Mouse (Mus musculus) forebrain, embryonic 14.5 days (tissue): ENCODE results near the gene Lrrc4. TPM values are rescaled to one million over a fixed set of nuclear protein-coding genes. Genes with fewer than 3 reads are reported as not detected.

Source experiments
- ATAC-seq: fragments of 200-750 bp; cut with Nextera tagmentation; 2 replicates; pipeline ENCODE4 v1.8.0; 2017; ENCODE audit warnings: mild to moderate bottlenecking, moderate library complexity
- DNase-seq: peaks from one replicate; pipeline ENCODE4 v3.0.0-alpha.2; 2015; ENCODE audit warnings: low spot score
- H3K27ac ChIP-seq: fragments of 300-500 bp; sonication (generic); 2 replicates; pipeline ENCODE4 v1.5.1; 2014; ENCODE audit warnings: low read depth, mild to moderate bottlenecking, control low read depth, low read length, moderate library complexity
- H3K27me3 ChIP-seq: fragments of 300-500 bp; sonication (generic); replicated peaks from 2 replicates; pipeline ENCODE4 v1.6.1; 2014; ENCODE audit warnings: low read length, control low read depth, mixed read lengths; ENCODE audit not compliant: control insufficient read depth, insufficient read depth
- H3K36me3 ChIP-seq: fragments of 300-500 bp; sonication (generic); 2 replicates; pipeline ENCODE4 v1.6.1; 2014; ENCODE audit warnings: low read length, control low read depth; ENCODE audit not compliant: control insufficient read depth, insufficient read depth
- H3K4me1 ChIP-seq: fragments of 300-500 bp; sonication (generic); 2 replicates; pipeline ENCODE4 v1.6.1; 2014; ENCODE audit warnings: antibody characterized with exemption, low read length, control low read depth; ENCODE audit not compliant: control insufficient read depth, insufficient read depth
- H3K4me2 ChIP-seq: fragments of 300-500 bp; sonication (generic); 2 replicates; pipeline ENCODE4 v1.6.1; 2014; ENCODE audit warnings: mild to moderate bottlenecking, control low read depth, low read length
- H3K4me3 ChIP-seq: fragments of 300-500 bp; sonication (generic); 2 replicates; pipeline ENCODE4 v1.5.1; 2014; ENCODE audit warnings: low read depth, low read length, control low read depth
- H3K9ac ChIP-seq: fragments of 300-500 bp; sonication (generic); 2 replicates; pipeline ENCODE4 v1.6.1; 2014; ENCODE audit warnings: mild to moderate bottlenecking, low read length, control low read depth, moderate library complexity
- H3K9me3 ChIP-seq: fragments of 300-500 bp; sonication (generic); replicated peaks from 2 replicates; pipeline ENCODE4 v1.6.1; 2016; ENCODE audit warnings: low read length, control low read depth, mixed read lengths; ENCODE audit not compliant: control insufficient read depth
- WGBS: fragments of 180-500 bp; shearing (Covaris S2); extraction: QIAGEN DNeasy Blood & Tissue Kit; methylation state at CpG from one replicate; pipeline ENCODE4 v1.1.7; 2014; 5-methylcytosine and 5-hydroxymethylcytosine counted together
- polyA plus RNA-seq: library from polyadenylated mRNA; unstranded; fragments of >200 nt; fragmentation: Nextera tagmentation; extraction: Ambion mirVana; gene quantifications from 2 replicates; pipeline ENCODE4 v1.2.1, GENCODE M21; 2014

Lrrc4 gene
- polyA plus RNA-seq, 1 experiment from 2014 or later, result 5.8 TPM

- Histone ChIP-seq H3K36me3 (no peaks in the 10 kb centered on the region), H3K4me1 (0 out of 2 replicates have a peak, but pooled peaks cover 4% of the 10 kb centered on the region)
- ATAC-seq, result no peak
Measured at GRCm38 (mm10) chr6:28680537-28680936, 151.0 kb downstream of the Lrrc4 start.

GRCm38 (mm10) chr6:28678896-28679295, 152.7 kb downstream of the Lrrc4 start:
- Histone ChIP-seq H3K27me3 (no peaks in the 10 kb centered on the region), H3K4me3 (no peak overlapping the region), H3K9me3 (no peaks in the 10 kb centered on the region), H3K27ac (no peak overlapping the region), H3K36me3 (no peaks in the 10 kb centered on the region), H3K4me1 (0 out of 2 replicates have a peak, but pooled peaks cover 4% of the 10 kb centered on the region), H3K4me2 (no peak overlapping the region), H3K9ac (no peak overlapping the region)
- DNase-seq, result no peak
- ATAC-seq, result no peak
- WGBS, result 88% methylated on average over 1 of the region's 1 CpGs

More at GRCm38 (mm10) chr6:28680537-28680936, 151.0 kb downstream of the Lrrc4 start:
- 81% methylated on average over 4 of the region's 4 CpGs for WGBS
- Histone ChIP-seq H3K9ac (no peak overlapping the region), H3K9me3 (no peaks in the 10 kb centered on the region), H3K27me3 (no peaks in the 10 kb centered on the region), H3K4me2 (no peak overlapping the region), H3K4me3 (no peak overlapping the region), H3K27ac (no peak overlapping the region)
- DNase-seq, result no peak

- Histone ChIP-seq H3K4me1 (no peaks in the 10 kb centered on the region), H3K36me3 (no peaks in the 10 kb centered on the region), H3K9ac (no peak overlapping the region), H3K4me2 (no peak overlapping the region), H3K27me3 (no peaks in the 10 kb centered on the region), H3K4me3 (no peak overlapping the region), H3K27ac (no peak overlapping the region), H3K9me3 (no peaks in the 10 kb centered on the region)
- DNase-seq (no peak), ATAC-seq (no peak)
- 96% methylated on average over 1 of the region's 1 CpGs for WGBS
Measured at GRCm38 (mm10) chr6:28674686-28675085, 156.9 kb downstream of the Lrrc4 start.

GRCm38 (mm10) chr6:28672388-28672787, 159.2 kb downstream of the Lrrc4 start:
- DNase-seq, result no peak
- Histone ChIP-seq H3K36me3 (no peaks in the 10 kb centered on the region), H3K27ac (no peak overlapping the region), H3K4me1 (no peaks in the 10 kb centered on the region), H3K4me2 (no peak overlapping the region), H3K9ac (no peak overlapping the region), H3K4me3 (no peak overlapping the region), H3K9me3 (no peaks in the 10 kb centered on the region), H3K27me3 (no peaks in the 10 kb centered on the region)
- ATAC-seq, result no peak
- 88% methylated on average over 1 of the region's 1 CpGs for WGBS

GRCm38 (mm10) chr6:28669251-28669650, 162.3 kb downstream of the Lrrc4 start:
- no peaks in the 10 kb centered on the region for H3K9me3 ChIP-seq
- H3K9ac ChIP-seq, result no peak overlapping the region
- WGBS, result 90% methylated on average over 5 of the region's 5 CpGs
- no peaks in the 10 kb centered on the region for H3K4me1 ChIP-seq
- H3K4me2 ChIP-seq, result no peak overlapping the region
- no peaks in the 10 kb centered on the region for H3K36me3 ChIP-seq
- DNase-seq (no peak), ATAC-seq (no peak)
- H3K4me3 ChIP-seq, result no peak overlapping the region
- no peaks in the 10 kb centered on the region for H3K27me3 ChIP-seq
- no peak overlapping the region for H3K27ac ChIP-seq

- 93% methylated on average over 1 of the region's 1 CpGs for WGBS
- Histone ChIP-seq H3K27me3 (no peaks in the 10 kb centered on the region), H3K4me2 (no peak overlapping the region), H3K9me3 (no peaks in the 10 kb centered on the region), H3K9ac (no peak overlapping the region), H3K27ac (no peak overlapping the region), H3K4me1 (no peaks in the 10 kb centered on the region), H3K4me3 (no peak overlapping the region), H3K36me3 (no peaks in the 10 kb centered on the region)
- ATAC-seq, result no peak
- DNase-seq, result no peak
Measured at GRCm38 (mm10) chr6:28667586-28667985, 164.0 kb downstream of the Lrrc4 start.

GRCm38 (mm10) chr6:28664716-28665115, 166.8 kb downstream of the Lrrc4 start:
- Histone ChIP-seq H3K27ac (no peak overlapping the region), H3K9me3 (no peaks in the 10 kb centered on the region), H3K4me3 (no peak overlapping the region), H3K36me3 (no peaks in the 10 kb centered on the region), H3K4me2 (no peak overlapping the region), H3K4me1 (no peaks in the 10 kb centered on the region), H3K9ac (no peak overlapping the region), H3K27me3 (no peaks in the 10 kb centered on the region)
- DNase-seq (no peak), ATAC-seq (no peak)
- 84% methylated on average over 3 of the region's 3 CpGs for WGBS

GRCm38 (mm10) chr6:28663670-28664069, 167.9 kb downstream of the Lrrc4 start:
- Histone ChIP-seq H3K4me1 (no peaks in the 10 kb centered on the region; the same call in 1 of the 2 replicates), H3K36me3 (no peaks in the 10 kb centered on the region), H3K4me3 (no peak overlapping the region), H3K27ac (no peak overlapping the region), H3K9me3 (no peaks in the 10 kb centered on the region), H3K27me3 (no peaks in the 10 kb centered on the region), H3K9ac (no peak overlapping the region), H3K4me2 (no peak overlapping the region)
- ATAC-seq (no peak), DNase-seq (no peak)
- 88% methylated on average over 5 of the region's 5 CpGs for WGBS

- ATAC-seq, result no peak
- Histone ChIP-seq H3K9ac (no peak overlapping the region), H3K27ac (no peak overlapping the region), H3K4me2 (no peak overlapping the region), H3K9me3 (no peaks in the 10 kb centered on the region), H3K4me1 (no peaks in the 10 kb centered on the region; the same call in 1 of the 2 replicates), H3K4me3 (no peak overlapping the region), H3K27me3 (no peaks in the 10 kb centered on the region), H3K36me3 (no peaks in the 10 kb centered on the region)
- 77% methylated on average over 3 of the region's 3 CpGs for WGBS
- DNase-seq, result no peak
Measured at GRCm38 (mm10) chr6:28663004-28663403, 168.5 kb downstream of the Lrrc4 start.
